Mouse (Mus musculus): ENCODE measurements around the gene Lrrc61. TPM values are rescaled to one million over a fixed set of nuclear protein-coding genes. Genes with fewer than 3 reads are reported as not detected.

Gene Lrrc61
- polyA plus RNA-seq, 1 experiment, result 22.7 TPM

- Histone ChIP-seq H3K4me1 (ENCODE audit: control insufficient read depth, insufficient read depth, low read length) (no peaks in the 10 kb centered on the region), H3K4me3 (ENCODE audit: insufficient read depth, low read length) (no peak overlapping the region), H3K27ac (ENCODE audit: insufficient read depth, low read length) (no peak overlapping the region)
- TF ChIP-seq POLR2A (IDR thresholded peaks at IDR 0.05; ENCODE audit: extremely low read depth, insufficient read depth, low read length) (no peak), CTCF (IDR thresholded peaks at IDR 0.05; ENCODE audit: extremely low read depth, insufficient read depth, low read length) (no peak)
These were observed 9.3 kb upstream of the Lrrc61 start for GRCm38 (mm10) chr6:48545251-48545650.

- H3K4me1 ChIP-seq (ENCODE audit: control insufficient read depth, insufficient read depth, low read length), result no peaks in the 10 kb centered on the region
- no peak overlapping the region for H3K27ac ChIP-seq (ENCODE audit: insufficient read depth, low read length)
- no peak for TF ChIP-seq POLR2A (IDR thresholded peaks at IDR 0.05; ENCODE audit: extremely low read depth, insufficient read depth, low read length)
- TF ChIP-seq CTCF (IDR thresholded peaks at IDR 0.05; ENCODE audit: extremely low read depth, insufficient read depth, low read length), result peak; percentile 57
- H3K4me3 ChIP-seq (ENCODE audit: insufficient read depth, low read length), result no peak overlapping the region
These were observed 8.3 kb upstream of the Lrrc61 start for GRCm38 (mm10) chr6:48546271-48546670.

- H3K4me1 ChIP-seq (ENCODE audit: control insufficient read depth, insufficient read depth, low read length), result no peaks in the 10 kb centered on the region
- no peak overlapping the region for H3K4me3 ChIP-seq (ENCODE audit: insufficient read depth, low read length)
- no peak overlapping the region for H3K27ac ChIP-seq (ENCODE audit: insufficient read depth, low read length)
- TF ChIP-seq POLR2A (IDR thresholded peaks at IDR 0.05; ENCODE audit: extremely low read depth, insufficient read depth, low read length) (no peak), CTCF (IDR thresholded peaks at IDR 0.05; ENCODE audit: extremely low read depth, insufficient read depth, low read length) (no peak)
These were observed 7.7 kb upstream of the Lrrc61 start for GRCm38 (mm10) chr6:48546858-48547257.

GRCm38 (mm10) chr6:48548314-48548713, 6.3 kb upstream of the Lrrc61 start:
- TF ChIP-seq CTCF (IDR thresholded peaks at IDR 0.05; ENCODE audit: extremely low read depth, insufficient read depth, low read length), result no peak
- no peak for TF ChIP-seq POLR2A (IDR thresholded peaks at IDR 0.05; ENCODE audit: extremely low read depth, insufficient read depth, low read length)
- Histone ChIP-seq H3K27ac (ENCODE audit: insufficient read depth, low read length) (no peak overlapping the region), H3K4me3 (ENCODE audit: insufficient read depth, low read length) (no peak overlapping the region)

GRCm38 (mm10) chr6:48552918-48553317, 1.7 kb upstream of the Lrrc61 start:
- Histone ChIP-seq H3K4me3 (ENCODE audit: insufficient read depth, low read length) (no peak overlapping the region), H3K27ac (ENCODE audit: insufficient read depth, low read length) (no peak overlapping the region), H3K4me1 (ENCODE audit: control insufficient read depth, insufficient read depth, low read length) (peaks cover 7% of the 10 kb centered on the region)
- TF ChIP-seq CTCF (IDR thresholded peaks at IDR 0.05; ENCODE audit: extremely low read depth, insufficient read depth, low read length) (no peak), POLR2A (IDR thresholded peaks at IDR 0.05; ENCODE audit: extremely low read depth, insufficient read depth, low read length) (no peak)

More at GRCm38 (mm10) chr6:48548314-48548713, 6.3 kb upstream of the Lrrc61 start:
- no peaks in the 10 kb centered on the region for H3K4me1 ChIP-seq (ENCODE audit: control insufficient read depth, insufficient read depth, low read length)

- TF ChIP-seq CTCF (IDR thresholded peaks at IDR 0.05; ENCODE audit: extremely low read depth, insufficient read depth, low read length) (no peak), POLR2A (IDR thresholded peaks at IDR 0.05; ENCODE audit: extremely low read depth, insufficient read depth, low read length) (no peak)
- H3K4me1 ChIP-seq (ENCODE audit: control insufficient read depth, insufficient read depth, low read length), result peaks cover 7% of the 10 kb centered on the region
These were observed 777 bp upstream of the Lrrc61 start for GRCm38 (mm10) chr6:48553819-48554218.

GRCm38 (mm10) chr6:48555104-48555890, 701 bp downstream of the Lrrc61 start:
- H3K27ac ChIP-seq (ENCODE audit: insufficient read depth, low read length), result peak overlapping the region; percentile 95
- H3K4me3 ChIP-seq (ENCODE audit: insufficient read depth, low read length), result peak overlapping the region; percentile 44
- H3K4me1 ChIP-seq (ENCODE audit: control insufficient read depth, insufficient read depth, low read length), result peaks cover 7% of the 10 kb centered on the region
- no peak for TF ChIP-seq CTCF (IDR thresholded peaks at IDR 0.05; ENCODE audit: extremely low read depth, insufficient read depth, low read length)
- peak; percentile 52; the same call in 1 of the 2 replicates for TF ChIP-seq POLR2A (IDR thresholded peaks at IDR 0.05; ENCODE audit: extremely low read depth, insufficient read depth, low read length)

More at GRCm38 (mm10) chr6:48553819-48554218, 777 bp upstream of the Lrrc61 start:
- peak overlapping the region; percentile 90 for H3K27ac ChIP-seq (ENCODE audit: insufficient read depth, low read length)
- H3K4me3 ChIP-seq (ENCODE audit: insufficient read depth, low read length), result peak overlapping the region; percentile 44; the same call in 1 of the 2 replicates

- Histone ChIP-seq H3K27ac (ENCODE audit: insufficient read depth, low read length) (no peak overlapping the region; the same call in 1 of the 2 replicates), H3K4me3 (ENCODE audit: insufficient read depth, low read length) (peak overlapping the region; percentile 44; the same call in 1 of the 2 replicates), H3K4me1 (ENCODE audit: control insufficient read depth, insufficient read depth, low read length) (peaks cover 7% of the 10 kb centered on the region)
- no peak for TF ChIP-seq CTCF (IDR thresholded peaks at IDR 0.05; ENCODE audit: extremely low read depth, insufficient read depth, low read length)
- no peak for TF ChIP-seq POLR2A (IDR thresholded peaks at IDR 0.05; ENCODE audit: extremely low read depth, insufficient read depth, low read length)
These were observed 1.4 kb downstream of the Lrrc61 start for GRCm38 (mm10) chr6:48555956-48556355.

GRCm38 (mm10) chr6:48565693-48566310, 11.2 kb downstream of the Lrrc61 start:
- no peak overlapping the region for H3K4me3 ChIP-seq (ENCODE audit: insufficient read depth, low read length)
- H3K4me1 ChIP-seq (ENCODE audit: control insufficient read depth, insufficient read depth, low read length), result no peaks in the 10 kb centered on the region; the same call in 1 of the 2 replicates
- no peak overlapping the region for H3K27ac ChIP-seq (ENCODE audit: insufficient read depth, low read length)
- TF ChIP-seq POLR2A (IDR thresholded peaks at IDR 0.05; ENCODE audit: extremely low read depth, insufficient read depth, low read length), result no peak
- no peak for TF ChIP-seq CTCF (IDR thresholded peaks at IDR 0.05; ENCODE audit: extremely low read depth, insufficient read depth, low read length)

All from cortical plate, adult 2 months (tissue).